Mouse (Mus musculus) heart, adult 2 months (tissue): Measurements from ENCODE around the gene Trim2. TPM values are rescaled to one million over a fixed set of nuclear protein-coding genes. Genes with fewer than 3 reads are reported as not detected.

Source experiments
- DNase-seq, 2 experiments: peaks; one replicate each; pipeline ENCODE4 v3.0.0; 2021
- H3K27ac ChIP-seq: fragments of 200-600 bp; 2 replicates; pipeline ENCODE4 v1.8.1; 2022
- H3K27me3 ChIP-seq: fragments of 200-500 bp; 2 replicates; pipeline ENCODE4 v1.6.1; 2012; ENCODE audit warnings: mild to moderate bottlenecking, low read length, inconsistent platforms, mixed read lengths; ENCODE audit not compliant: control insufficient read depth, insufficient read depth
- H3K36me3 ChIP-seq: fragments of 200-500 bp; 2 replicates; pipeline ENCODE4 v1.6.1; 2012; ENCODE audit warnings: low read length, inconsistent platforms; ENCODE audit not compliant: control insufficient read depth, insufficient read depth
- H3K4me1 ChIP-seq: fragments of 200-500 bp; 2 replicates; pipeline ENCODE4 v1.6.1; 2011; ENCODE audit warnings: low read length; ENCODE audit not compliant: control insufficient read depth, insufficient read depth
- H3K4me3 ChIP-seq: fragments of 200-600 bp; 2 replicates; pipeline ENCODE4 v1.8.1; 2022
- H3K79me2 ChIP-seq: fragments of 200-500 bp; replicated peaks from 2 replicates; pipeline ENCODE4 v1.6.1; 2012; ENCODE audit warnings: mild to moderate bottlenecking, inconsistent platforms, low read length, moderate library complexity, mixed read lengths; ENCODE audit not compliant: control insufficient read depth, insufficient read depth
- H3K9ac ChIP-seq: fragments of 200-500 bp; 2 replicates; pipeline ENCODE4 v1.6.1; 2012; ENCODE audit warnings: low read depth, mild to moderate bottlenecking, control low read depth, inconsistent platforms, low read length, mixed read lengths
- CTCF ChIP-seq: fragments of 200-600 bp; IDR thresholded peaks from 2 replicates; pipeline ENCODE4 v1.8.1; 2022; ENCODE audit warnings: antibody characterized with exemption, mild to moderate bottlenecking, moderate library complexity
- EP300 ChIP-seq: fragments of 200-500 bp; IDR thresholded peaks from 2 replicates; pipeline ENCODE4 v1.6.1; 2011; ENCODE audit warnings: low read depth, low read length, control low read depth; ENCODE audit not compliant: insufficient read depth
- POLR2A ChIP-seq: fragments of 200-500 bp; IDR thresholded peaks from 2 replicates; pipeline ENCODE4 v1.6.1; 2011; ENCODE audit warnings: mild to moderate bottlenecking, low read depth, low read length, control low read depth; ENCODE audit not compliant: insufficient read depth
- WGBS: fragments of 180-500 bp; shearing (Covaris S2); methylation state at CpG from one replicate; pipeline ENCODE4 v1.1.7; 2018; 5-methylcytosine and 5-hydroxymethylcytosine counted together
- intact Hi-C: fragments of 180-260 bp; cut with DNase I; formaldehyde crosslinking; loops from one replicate; pipeline ENCODE4 v1.15.1; 2025
- polyA plus RNA-seq: library from polyadenylated mRNA; depleted of rRNA; stranded (reverse); fragments of >200 nt; gene quantifications from 2 replicates; pipeline ENCODE4 v1.2.3, GENCODE M21; 2012
- total RNA-seq, 2 experiments: library from RNA; stranded (reverse); gene quantifications; 2 replicates each; pipeline ENCODE4 v1.2.3; 2021

The Trim2 gene
- total and polyA plus RNA-seq, 3 experiments: 4.7 to 5.7 (median 5.2) TPM

DNA sequence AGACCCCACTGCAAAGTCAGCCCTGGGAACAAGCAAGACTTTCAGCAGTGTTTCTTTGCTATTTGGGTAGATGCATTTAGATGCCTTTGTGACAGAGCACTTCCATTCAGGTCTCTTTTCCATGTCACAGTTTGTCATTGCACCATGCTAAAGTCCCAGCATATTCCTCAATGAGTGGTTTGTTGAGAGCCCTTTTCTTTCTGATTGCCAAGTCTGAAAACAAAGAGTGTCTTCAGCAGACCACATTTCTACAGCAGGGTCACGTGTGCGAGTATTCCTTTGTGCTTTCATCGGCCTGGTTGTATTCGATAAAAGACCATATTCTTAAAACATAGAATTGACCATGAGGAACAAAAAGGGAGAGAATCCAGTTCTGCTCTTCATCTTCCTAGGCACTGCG, 14.4 kb downstream of the Trim2 start:
- DNase-seq: no peak
- no peak for TF ChIP-seq POLR2A
- TF ChIP-seq EP300: no peak
- TF ChIP-seq CTCF: no peak
- H3K4me1 ChIP-seq: no peaks in the 10 kb centered on the region
- intact Hi-C loops: no loop called here
- WGBS: 83% methylated on average over 5 of the region's 5 CpGs
- H3K4me3 ChIP-seq: no peak overlapping the region
- no peak overlapping the region for H3K27ac ChIP-seq
- H3K9ac ChIP-seq: no peak overlapping the region
- H3K27me3 ChIP-seq: no peaks in the 10 kb centered on the region
- no peaks in the 10 kb centered on the region for H3K79me2 ChIP-seq
- H3K36me3 ChIP-seq: no peaks in the 10 kb centered on the region

DNA sequence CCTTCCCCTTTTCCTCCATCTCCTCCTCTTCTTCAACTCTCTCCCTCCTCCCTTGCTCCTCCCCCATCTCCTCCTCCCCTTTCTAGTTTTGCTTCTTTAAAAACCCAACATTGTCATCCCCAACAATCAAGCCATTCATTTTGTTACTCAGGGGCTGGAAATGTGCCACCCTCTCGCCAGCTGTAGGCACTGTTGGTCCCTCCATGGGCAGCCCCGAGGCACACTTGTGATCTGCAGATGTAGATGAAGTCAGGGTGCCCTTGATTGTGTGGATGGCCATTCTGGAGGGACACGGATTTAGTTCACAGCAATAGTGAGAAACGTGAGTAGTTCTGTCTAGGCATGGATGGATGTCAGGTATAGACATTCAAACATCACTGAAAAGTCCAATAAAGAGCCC, 17.7 kb downstream of the Trim2 start:
- Histone ChIP-seq H3K27me3 (no peaks in the 10 kb centered on the region), H3K79me2 (no peaks in the 10 kb centered on the region), H3K4me1 (no peaks in the 10 kb centered on the region), H3K36me3 (no peaks in the 10 kb centered on the region), H3K27ac (no peak overlapping the region), H3K9ac (no peak overlapping the region), H3K4me3 (no peak overlapping the region)
- intact Hi-C loops: no loop called here
- TF ChIP-seq CTCF: no peak
- TF ChIP-seq EP300: no peak
- TF ChIP-seq POLR2A: no peak
- no peak for DNase-seq
- WGBS: 85% methylated on average over 4 of the region's 4 CpGs

DNA sequence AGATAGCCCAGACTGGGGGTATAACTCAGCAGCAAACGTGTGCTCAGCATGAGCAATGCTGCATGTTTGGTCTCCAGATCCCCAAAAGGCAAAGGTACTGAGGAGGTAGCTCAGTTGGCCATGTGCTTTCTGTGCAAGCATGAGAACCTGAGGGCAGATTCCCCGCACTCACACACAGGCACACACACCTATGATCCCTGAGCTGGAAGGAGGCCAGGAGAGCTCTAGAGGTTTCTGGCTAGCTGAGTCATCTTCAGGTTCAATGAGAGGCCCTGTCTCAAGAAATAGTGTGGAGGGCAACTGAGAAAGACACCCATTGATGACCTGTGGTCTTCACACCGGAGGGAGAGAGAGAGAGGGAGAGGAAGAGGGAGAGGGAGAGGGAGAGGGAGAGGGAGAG, 19.4 kb downstream of the Trim2 start:
- no peak for DNase-seq
- Histone ChIP-seq H3K4me1 (no peaks in the 10 kb centered on the region), H3K27me3 (no peaks in the 10 kb centered on the region), H3K79me2 (no peaks in the 10 kb centered on the region), H3K36me3 (no peaks in the 10 kb centered on the region), H3K4me3 (no peak overlapping the region), H3K9ac (no peak overlapping the region), H3K27ac (no peak overlapping the region)
- 74% methylated on average over 2 of the region's 3 CpGs for WGBS
- no peak for TF ChIP-seq CTCF
- intact Hi-C loops: no loop called here

DNA sequence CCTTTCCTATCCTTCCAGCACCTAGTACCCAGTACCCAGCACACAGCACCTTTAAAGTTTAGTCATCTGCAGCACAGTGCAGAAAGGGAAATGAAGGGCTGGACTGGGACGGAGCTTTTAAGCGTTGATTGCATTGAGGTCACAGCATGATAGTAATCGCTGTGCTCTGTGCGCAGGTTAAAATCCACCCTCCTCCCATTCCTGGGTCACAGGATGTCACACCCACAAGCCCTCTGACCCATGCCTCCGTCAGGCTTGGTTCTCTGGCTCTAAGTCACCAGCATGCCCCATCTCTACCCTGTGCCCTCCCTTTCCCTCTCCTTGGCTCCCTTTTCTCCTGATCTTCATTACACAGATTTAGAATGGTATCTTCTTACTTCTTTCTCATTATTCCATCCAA, 20.4 kb downstream of the Trim2 start:
- DNase-seq: no peak
- Histone ChIP-seq H3K27me3 (no peaks in the 10 kb centered on the region), H3K4me1 (no peaks in the 10 kb centered on the region), H3K9ac (no peak overlapping the region), H3K79me2 (no peaks in the 10 kb centered on the region), H3K36me3 (no peaks in the 10 kb centered on the region), H3K4me3 (no peak overlapping the region), H3K27ac (no peak overlapping the region)
- intact Hi-C loops: no loop called here
- 66% methylated on average over 5 of the region's 5 CpGs for WGBS
- TF ChIP-seq POLR2A (no peak), CTCF (no peak), EP300 (no peak)

DNA sequence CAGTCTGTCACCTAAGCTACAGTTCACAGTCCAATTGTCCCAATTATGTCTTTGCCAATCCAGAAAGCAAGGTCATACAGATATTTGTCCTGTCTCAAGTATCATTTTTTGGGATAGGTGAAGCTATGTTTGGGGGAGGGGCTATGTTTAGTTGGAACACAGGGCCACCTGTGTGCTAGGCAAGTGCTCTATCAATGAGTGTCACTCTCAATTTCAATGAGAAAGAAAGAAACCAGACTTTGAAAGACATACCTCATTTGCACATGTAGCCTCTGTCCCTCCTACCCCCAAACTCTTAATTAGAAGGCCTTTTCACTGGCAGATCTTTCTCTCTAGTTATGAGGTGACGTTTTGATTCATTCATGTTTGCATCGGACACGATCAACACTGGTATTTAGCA, 21.9 kb downstream of the Trim2 start:
- TF ChIP-seq POLR2A (no peak), EP300 (no peak), CTCF (no peak)

DNA sequence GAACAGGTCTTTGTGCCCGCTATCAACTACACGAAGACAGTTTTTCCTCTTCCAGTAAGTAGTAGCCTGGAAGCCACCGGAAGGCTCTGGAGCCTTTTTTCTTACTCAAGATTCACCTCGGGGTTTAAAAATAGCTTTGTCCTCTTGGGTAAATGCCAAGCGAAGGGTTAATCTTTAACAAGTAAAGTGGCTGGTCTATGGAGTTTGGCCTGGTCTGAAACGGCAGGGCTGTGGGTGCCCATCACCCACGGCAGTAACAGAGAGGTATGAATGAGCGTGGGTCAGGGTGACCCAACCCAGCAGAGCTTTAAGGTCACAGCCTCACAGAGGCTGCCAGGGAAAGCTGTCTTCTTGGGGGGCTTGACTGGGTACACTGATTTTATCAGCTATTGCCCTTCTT, 23.2 kb downstream of the Trim2 start:
- no peak overlapping the region for H3K4me3 ChIP-seq
- no peak for DNase-seq
- no peaks in the 10 kb centered on the region for H3K27me3 ChIP-seq
- 54% methylated on average over 8 of the region's 8 CpGs for WGBS
- no peaks in the 10 kb centered on the region for H3K79me2 ChIP-seq
- no peaks in the 10 kb centered on the region for H3K36me3 ChIP-seq
- H3K9ac ChIP-seq: no peak overlapping the region
- H3K27ac ChIP-seq: no peak overlapping the region
- TF ChIP-seq POLR2A (no peak), EP300 (no peak)
- H3K4me1 ChIP-seq: no peaks in the 10 kb centered on the region
- intact Hi-C loops: no loop called here

More for the DNA sequence above, 21.9 kb downstream of the Trim2 start:
- H3K79me2 ChIP-seq: no peaks in the 10 kb centered on the region
- no peak overlapping the region for H3K4me3 ChIP-seq
- WGBS: 92% methylated on average over 3 of the region's 3 CpGs
- no peaks in the 10 kb centered on the region for H3K27me3 ChIP-seq
- no peak overlapping the region for H3K9ac ChIP-seq
- no peaks in the 10 kb centered on the region for H3K36me3 ChIP-seq
- H3K4me1 ChIP-seq: no peaks in the 10 kb centered on the region
- DNase-seq: no peak
- intact Hi-C loops: no loop called here
- no peak overlapping the region for H3K27ac ChIP-seq
